Mouse (Mus musculus): ENCODE data around the gene Spdye4c.

Spdye4c gene

DNA sequence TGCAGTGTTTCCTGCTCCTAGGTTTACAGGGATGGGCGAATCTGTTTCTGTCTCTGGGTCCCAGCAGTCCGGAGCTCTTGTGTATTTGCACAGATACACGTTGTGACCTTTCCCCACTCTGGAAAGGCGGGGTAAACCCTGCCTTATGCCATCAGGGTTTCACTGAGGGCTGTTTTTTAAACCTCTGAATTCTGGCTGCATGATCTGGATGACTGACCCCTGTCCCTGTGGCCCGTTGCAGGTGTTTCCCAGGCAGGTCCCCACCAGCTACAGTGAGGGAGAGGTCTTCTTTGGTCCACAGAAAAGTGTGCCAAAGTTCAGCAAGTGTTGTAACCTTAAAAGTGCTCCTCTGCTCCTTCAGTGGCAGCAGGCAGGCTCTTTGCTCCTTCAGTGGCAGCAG lies 18.3 kb downstream of the Spdye4c start:
- no peak for DNase-seq

DNA sequence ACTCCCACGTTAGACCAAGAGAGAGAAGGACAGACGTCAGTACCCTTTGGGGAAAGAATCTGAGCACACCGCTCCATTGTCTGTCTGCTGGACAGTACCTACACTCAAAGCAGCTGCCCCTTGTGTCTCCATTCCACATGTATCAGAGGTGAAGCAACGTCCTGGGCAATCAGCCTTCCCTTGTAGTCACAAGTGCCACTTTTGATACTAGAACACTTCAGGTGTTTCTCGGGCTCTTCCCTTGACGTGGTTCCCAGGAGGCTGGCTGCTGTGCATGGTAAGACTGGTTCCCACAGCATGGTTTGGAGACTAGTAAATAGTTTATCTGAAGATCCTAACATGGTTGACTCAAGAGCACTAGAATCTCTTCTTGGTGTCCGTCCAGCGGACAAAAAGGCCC lies 20.2 kb downstream of the Spdye4c start:
- DNase-seq: no peak

GRCm38 (mm10) chr2:128612275-128612674 lies 21.3 kb downstream of the Spdye4c start:
- peak; percentile 79 for DNase-seq

DNA sequence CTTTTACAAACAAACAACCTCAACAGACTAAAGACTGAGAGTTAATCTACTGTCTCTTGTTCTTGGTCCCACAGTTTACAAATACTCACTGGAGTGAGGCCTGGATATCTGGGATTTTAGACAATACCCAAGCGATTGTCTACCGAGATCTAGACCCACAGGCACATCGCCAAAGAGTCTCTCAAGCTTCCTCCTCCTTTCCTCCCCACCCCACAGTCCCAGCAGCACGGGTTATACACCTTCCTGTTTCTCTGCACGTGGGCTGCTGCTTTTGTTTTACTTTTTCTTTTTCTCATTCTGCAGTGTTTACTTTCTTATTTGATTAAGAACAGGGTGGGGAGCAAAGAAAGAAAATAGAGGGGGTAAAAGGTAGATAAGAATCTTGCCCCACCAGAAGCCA lies 22.4 kb downstream of the Spdye4c start:
- no peak for DNase-seq

DNA sequence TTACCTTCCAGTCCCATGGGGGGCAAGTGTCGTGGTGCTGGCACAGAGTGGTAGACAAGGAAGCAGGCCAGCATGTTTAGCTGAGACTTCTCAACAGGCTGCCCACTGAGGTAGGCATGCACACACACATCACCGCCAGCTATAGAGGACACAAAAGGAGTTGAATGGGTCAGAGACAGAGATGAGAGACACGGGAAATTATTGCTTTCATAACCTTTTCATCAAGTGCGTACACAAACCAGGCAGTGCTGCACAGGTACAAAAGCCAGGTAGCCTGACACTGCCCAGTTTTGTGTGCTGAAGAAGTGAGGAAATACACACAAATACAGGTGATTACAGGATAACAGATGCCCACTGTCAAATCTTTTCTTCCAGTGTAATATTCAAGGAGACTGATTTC lies 24.4 kb downstream of the Spdye4c start:
- DNase-seq: no peak

- DNase-seq: no peak
Measured at GRCm38 (mm10) chr2:128620578-128620977, 29.6 kb downstream of the Spdye4c start.
